Mouse (Mus musculus) liver, embryonic 16.5 days (tissue): ENCODE measurements around the gene Clstn1. TPM values are rescaled to one million over a fixed set of nuclear protein-coding genes. Genes with fewer than 3 reads are reported as not detected.
A peak's percentile ranks its signal among the peaks of the same experiment; 100 is the strongest.

ENCODE experiments used
- ATAC-seq: fragments of 200-750 bp; cut with Nextera tagmentation; 2 replicates; pipeline ENCODE4 v1.8.0; 2017; ENCODE audit warnings: low read depth, mild to moderate bottlenecking, moderate number of reproducible peaks, moderate library complexity
- H3K27ac ChIP-seq: fragments of 300-500 bp; sonication (generic); 2 replicates; pipeline ENCODE4 v1.5.1; 2014; ENCODE audit warnings: mild to moderate bottlenecking, low read length
- H3K27me3 ChIP-seq: fragments of 300-500 bp; sonication (generic); 2 replicates; pipeline ENCODE4 v1.6.1; 2014; ENCODE audit warnings: low read depth, low read length, mixed read lengths; ENCODE audit not compliant: control insufficient read depth, insufficient read depth
- H3K36me3 ChIP-seq: fragments of 300-500 bp; sonication (generic); 2 replicates; pipeline ENCODE4 v1.6.1; 2014; ENCODE audit warnings: mild to moderate bottlenecking; ENCODE audit not compliant: control insufficient read depth, insufficient read depth
- H3K4me1 ChIP-seq: fragments of 300-500 bp; sonication (generic); 2 replicates; pipeline ENCODE4 v1.6.1; 2014; ENCODE audit warnings: low read depth, low read length, mixed read lengths; ENCODE audit not compliant: control insufficient read depth
- H3K4me2 ChIP-seq: fragments of 300-500 bp; sonication (generic); 2 replicates; pipeline ENCODE4 v1.6.1; 2014; ENCODE audit warnings: low read depth, low read length, mixed read lengths
- H3K4me3 ChIP-seq: fragments of 300-500 bp; sonication (generic); 2 replicates; pipeline ENCODE4 v1.5.1; 2014; ENCODE audit warnings: low read depth, mild to moderate bottlenecking, low read length
- H3K9ac ChIP-seq: fragments of 300-500 bp; sonication (generic); 2 replicates; pipeline ENCODE4 v1.6.1; 2014; ENCODE audit warnings: low read depth, low read length
- H3K9me3 ChIP-seq: fragments of 300-500 bp; sonication (generic); replicated peaks from 2 replicates; pipeline ENCODE4 v1.6.1; 2016; ENCODE audit warnings: low read length; ENCODE audit not compliant: control insufficient read depth
- WGBS: fragments of 180-500 bp; shearing (Covaris S2); extraction: QIAGEN DNeasy Blood & Tissue Kit; methylation state at CpG from one replicate; pipeline ENCODE4 v1.1.7; 2014; ENCODE audit not compliant: insufficient replicate concordance; 5-methylcytosine and 5-hydroxymethylcytosine counted together
- polyA plus RNA-seq: library from polyadenylated mRNA; unstranded; fragments of >200 nt; fragmentation: Nextera tagmentation; extraction: Ambion mirVana; gene quantifications from 2 replicates; pipeline ENCODE4 v1.2.1, GENCODE M21; 2015

Gene Clstn1
- polyA plus RNA-seq, 1 experiment from 2014 or later: 1.1 TPM

DNA sequence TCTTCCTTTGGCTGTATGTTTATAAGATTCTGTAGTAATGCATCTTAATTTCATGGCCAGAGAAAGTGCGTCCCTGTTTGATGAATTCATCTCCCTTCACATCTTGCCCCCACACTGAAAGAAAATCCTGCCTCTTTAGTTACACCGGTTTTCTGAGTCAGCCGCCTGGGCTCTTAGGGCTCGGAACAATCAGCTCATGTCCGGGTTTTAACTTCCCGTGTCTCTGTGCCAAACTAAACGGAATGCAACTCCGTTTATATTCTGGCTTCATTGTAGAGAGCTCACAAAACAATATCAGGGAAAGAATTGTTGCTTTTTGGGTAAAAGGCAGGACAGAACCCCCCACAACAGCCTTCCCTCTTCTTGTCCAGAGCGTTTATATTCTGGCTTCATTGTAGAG is 42.5 kb downstream of the Clstn1 start:
- Histone ChIP-seq H3K27me3 (no peaks in the 10 kb centered on the region), H3K4me1 (peaks cover 4% of the 10 kb centered on the region; the same call in 1 of the 2 replicates), H3K4me2 (no peak overlapping the region), H3K27ac (no peak overlapping the region), H3K9me3 (no peaks in the 10 kb centered on the region), H3K9ac (no peak overlapping the region), H3K36me3 (no peaks in the 10 kb centered on the region), H3K4me3 (no peak overlapping the region)
- ATAC-seq: no peak
- 79% methylated on average over 9 of the region's 9 CpGs for WGBS

DNA sequence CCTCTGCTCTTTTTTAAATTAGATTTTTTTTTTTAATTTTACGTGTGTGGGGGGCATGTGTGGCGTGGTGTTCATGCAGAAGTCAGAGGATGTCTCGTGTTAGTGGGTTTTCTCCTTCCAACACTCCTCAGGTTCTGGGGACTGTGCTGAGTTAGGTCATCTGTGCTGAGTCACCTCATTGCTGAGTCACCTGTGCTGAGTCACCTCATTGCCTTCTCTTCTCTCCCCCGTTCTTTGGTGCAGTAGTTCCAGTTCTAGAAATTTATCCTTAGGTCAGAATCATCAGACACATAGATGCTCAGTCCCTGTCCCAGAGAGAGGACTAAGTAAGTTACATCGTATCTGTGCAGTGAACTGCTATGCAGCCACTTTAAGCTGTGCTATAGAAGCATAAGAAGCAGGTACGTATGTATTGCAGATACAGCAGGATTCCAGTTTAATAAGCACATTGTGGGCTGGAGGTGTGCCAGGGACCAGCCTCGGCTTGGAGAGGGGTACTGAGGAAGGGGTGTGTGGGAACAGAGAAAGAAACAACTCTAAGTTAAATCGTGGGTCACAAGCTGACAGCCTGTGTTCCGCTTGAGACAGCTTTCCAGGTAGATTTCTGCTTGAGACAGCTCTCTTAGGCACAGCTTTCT is 46.5 kb downstream of the Clstn1 start:
- Histone ChIP-seq H3K9ac (no peak overlapping the region), H3K27ac (peak overlapping the region; percentile 54; the same call in 1 of the 2 replicates)
- ATAC-seq: peak; percentile 87

DNA sequence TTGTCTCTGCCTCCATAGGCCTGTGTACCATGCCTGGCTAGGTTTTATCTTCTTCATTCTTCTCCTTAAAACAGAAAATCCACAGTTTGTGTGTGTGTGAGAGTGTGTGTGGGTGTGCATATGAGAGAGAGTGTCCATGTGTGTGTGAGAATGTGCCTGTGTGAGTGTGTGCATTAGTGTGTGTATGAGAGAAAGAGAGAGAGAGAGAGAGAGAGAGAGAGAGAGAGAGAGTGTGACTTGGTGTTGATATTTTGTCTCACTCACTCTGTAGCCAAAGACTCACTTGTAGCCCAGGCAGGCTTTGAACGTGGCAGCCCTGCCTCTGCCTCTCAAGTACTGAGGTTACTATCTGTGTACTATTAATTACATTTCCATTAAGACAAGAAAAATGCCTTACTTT is 47.9 kb downstream of the Clstn1 start:
- no peak for ATAC-seq
- peak overlapping the region; percentile 14; the same call in 1 of the 2 replicates for H3K27ac ChIP-seq
- WGBS: 28% methylated on average over 1 of the region's 1 CpGs

More for the DNA sequence above, 46.5 kb downstream of the Clstn1 start:
- Histone ChIP-seq H3K4me2 (no peak overlapping the region), H3K9me3 (no peaks in the 10 kb centered on the region), H3K27me3 (no peaks in the 10 kb centered on the region), H3K4me3 (no peak overlapping the region), H3K4me1 (peaks cover 4% of the 10 kb centered on the region; the same call in 1 of the 2 replicates), H3K36me3 (no peaks in the 10 kb centered on the region)
- 54% methylated on average over 9 of the region's 9 CpGs for WGBS

DNA sequence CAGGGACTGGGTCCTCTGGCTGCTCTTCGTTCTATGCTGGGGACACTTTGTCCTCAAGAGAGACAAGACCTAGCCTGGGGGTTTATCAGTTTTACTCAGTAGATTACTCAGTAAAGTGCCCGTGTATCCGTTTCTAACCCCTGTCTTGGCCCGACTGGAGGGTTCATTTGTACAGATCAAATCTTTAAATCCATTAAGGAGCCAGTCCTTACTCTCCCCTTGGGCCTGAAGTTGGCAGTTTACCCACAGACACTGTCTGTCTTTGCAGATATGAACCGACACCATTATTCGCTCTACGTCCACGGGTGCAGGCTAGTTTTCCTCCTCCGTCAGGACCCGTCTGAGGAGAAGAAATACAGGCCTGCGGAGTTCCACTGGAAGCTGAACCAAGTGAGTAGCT is 48.7 kb downstream of the Clstn1 start:
- H3K4me2 ChIP-seq: no peak overlapping the region
- no peaks in the 10 kb centered on the region for H3K27me3 ChIP-seq
- no peaks in the 10 kb centered on the region for H3K36me3 ChIP-seq
- no peak for ATAC-seq
- H3K4me3 ChIP-seq: no peak overlapping the region
- H3K9ac ChIP-seq: no peak overlapping the region
- no peaks in the 10 kb centered on the region for H3K9me3 ChIP-seq
- no peak overlapping the region for H3K27ac ChIP-seq
- H3K4me1 ChIP-seq: peaks cover 4% of the 10 kb centered on the region; the same call in 1 of the 2 replicates
- 39% methylated on average over 11 of the region's 11 CpGs for WGBS

More for the DNA sequence above, 47.9 kb downstream of the Clstn1 start:
- H3K27me3 ChIP-seq: no peaks in the 10 kb centered on the region
- no peak overlapping the region for H3K9ac ChIP-seq
- no peaks in the 10 kb centered on the region for H3K36me3 ChIP-seq
- peaks cover 4% of the 10 kb centered on the region; the same call in 1 of the 2 replicates for H3K4me1 ChIP-seq
- H3K4me3 ChIP-seq: no peak overlapping the region
- H3K4me2 ChIP-seq: no peak overlapping the region
- H3K9me3 ChIP-seq: no peaks in the 10 kb centered on the region

DNA sequence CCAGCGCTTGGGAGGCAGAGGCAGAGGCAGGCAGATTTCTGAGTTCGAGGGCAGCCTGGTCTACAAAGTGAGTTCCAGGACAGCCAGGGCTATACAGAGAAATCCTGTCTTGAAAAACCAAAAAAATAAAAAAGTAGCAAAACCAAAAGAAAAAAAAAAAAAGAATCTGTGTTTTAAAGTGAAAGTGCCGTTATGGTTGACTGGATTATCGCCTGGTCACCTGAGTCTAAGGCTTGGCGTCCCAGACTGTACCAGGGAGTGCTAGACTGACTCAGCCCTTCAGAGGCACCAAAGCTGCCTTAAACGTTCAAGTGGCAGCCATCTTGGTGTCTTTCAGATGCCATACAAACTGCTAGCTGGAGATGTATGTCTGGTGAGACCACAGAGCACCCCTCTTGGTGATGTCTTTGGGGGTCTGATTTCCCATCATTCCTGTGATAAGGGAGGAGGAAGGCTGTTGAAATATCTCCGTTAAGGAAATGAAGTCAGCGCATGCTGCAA is 49.7 kb downstream of the Clstn1 start:
- H3K27me3 ChIP-seq: no peaks in the 10 kb centered on the region
- 58% methylated on average over 8 of the region's 8 CpGs for WGBS
- no peak overlapping the region for H3K9ac ChIP-seq
- peaks cover 4% of the 10 kb centered on the region; the same call in 1 of the 2 replicates for H3K4me1 ChIP-seq
- no peaks in the 10 kb centered on the region for H3K36me3 ChIP-seq
- no peak for ATAC-seq
- H3K4me3 ChIP-seq: no peak overlapping the region
- no peaks in the 10 kb centered on the region for H3K9me3 ChIP-seq
- no peak overlapping the region for H3K27ac ChIP-seq
- no peak overlapping the region for H3K4me2 ChIP-seq

DNA sequence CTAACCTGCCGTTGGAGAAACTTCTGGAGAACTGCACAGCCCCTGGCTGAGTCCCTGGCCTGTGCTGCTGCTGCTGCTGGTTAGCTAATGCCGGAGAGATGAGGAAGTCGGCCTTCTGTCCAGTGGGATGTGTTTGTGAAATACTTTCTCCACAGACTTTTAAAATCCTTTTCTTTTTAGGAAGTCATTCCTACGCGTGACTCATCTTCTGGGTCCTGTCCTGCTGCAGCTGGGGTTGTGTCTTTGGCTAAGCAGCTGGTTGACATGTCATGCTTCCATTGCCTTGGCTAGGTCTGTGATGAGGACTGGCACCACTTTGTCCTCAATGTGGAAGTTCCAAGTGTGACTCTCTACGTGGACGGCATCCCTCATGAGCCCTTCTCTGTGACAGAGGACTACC is 51.7 kb downstream of the Clstn1 start:
- no peaks in the 10 kb centered on the region for H3K36me3 ChIP-seq
- 71% methylated on average over 7 of the region's 7 CpGs for WGBS

DNA sequence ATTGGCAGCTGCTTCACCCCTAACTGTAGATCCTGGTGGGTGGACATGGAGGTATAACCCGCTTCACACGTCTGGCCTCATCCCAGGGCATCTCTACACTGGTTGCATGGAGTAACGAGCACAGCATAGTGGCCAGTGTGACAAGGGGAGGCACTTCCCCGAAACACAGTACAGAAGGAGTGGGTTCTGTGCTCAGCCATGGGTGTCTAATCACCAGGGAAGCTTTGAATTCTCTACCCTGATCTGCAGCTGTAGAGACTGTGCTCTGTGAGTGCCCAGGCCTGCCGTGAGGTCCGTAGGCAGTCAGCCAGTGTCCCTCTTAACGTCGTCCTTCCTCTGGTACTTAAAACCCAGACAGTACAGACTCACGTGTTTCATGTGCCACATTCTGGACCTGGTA is 54.6 kb downstream of the Clstn1 start:
- H3K9me3 ChIP-seq: no peaks in the 10 kb centered on the region
- H3K27me3 ChIP-seq: no peaks in the 10 kb centered on the region
- ATAC-seq: no peak
- H3K4me3 ChIP-seq: no peak overlapping the region
- no peaks in the 10 kb centered on the region for H3K36me3 ChIP-seq
- 66% methylated on average over 9 of the region's 9 CpGs for WGBS
- H3K9ac ChIP-seq: no peak overlapping the region
- no peaks in the 10 kb centered on the region; the same call in 1 of the 2 replicates for H3K4me1 ChIP-seq
- H3K27ac ChIP-seq: no peak overlapping the region
- no peak overlapping the region for H3K4me2 ChIP-seq

More for the DNA sequence above, 51.7 kb downstream of the Clstn1 start:
- no peak overlapping the region for H3K9ac ChIP-seq
- H3K27ac ChIP-seq: no peak overlapping the region
- peaks cover 2% of the 10 kb centered on the region; the same call in 1 of the 2 replicates for H3K4me1 ChIP-seq
- ATAC-seq: no peak
- no peak overlapping the region for H3K4me2 ChIP-seq
- no peak overlapping the region for H3K4me3 ChIP-seq
- no peaks in the 10 kb centered on the region for H3K9me3 ChIP-seq
- H3K27me3 ChIP-seq: no peaks in the 10 kb centered on the region

DNA sequence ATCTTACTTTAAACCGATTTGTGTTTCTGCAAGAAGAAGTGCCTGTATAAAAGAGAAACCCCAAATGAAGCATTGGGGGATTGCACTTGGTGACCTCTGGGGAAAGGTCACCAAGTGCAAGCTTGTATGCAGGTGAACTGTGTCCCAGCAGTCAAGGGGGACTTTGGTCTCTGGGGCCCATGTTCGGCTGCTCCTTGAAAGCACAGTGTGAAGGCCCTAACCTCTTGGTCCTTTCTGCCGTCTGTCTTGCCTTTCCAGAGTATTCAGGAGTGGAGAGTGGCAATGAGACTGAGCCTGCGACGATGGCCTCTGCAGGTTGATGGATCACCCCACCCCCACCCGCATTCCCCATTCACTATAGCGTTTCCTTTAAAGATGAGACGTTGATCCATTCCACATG is 55.1 kb downstream of the Clstn1 start:
- no peaks in the 10 kb centered on the region for H3K9me3 ChIP-seq
- WGBS: 55% methylated on average over 8 of the region's 8 CpGs
- H3K9ac ChIP-seq: no peak overlapping the region
- H3K27me3 ChIP-seq: no peaks in the 10 kb centered on the region
- no peaks in the 10 kb centered on the region; the same call in 1 of the 2 replicates for H3K4me1 ChIP-seq
- ATAC-seq: no peak
- no peaks in the 10 kb centered on the region for H3K36me3 ChIP-seq
- no peak overlapping the region for H3K27ac ChIP-seq
- no peak overlapping the region for H3K4me2 ChIP-seq
- no peak overlapping the region for H3K4me3 ChIP-seq

DNA sequence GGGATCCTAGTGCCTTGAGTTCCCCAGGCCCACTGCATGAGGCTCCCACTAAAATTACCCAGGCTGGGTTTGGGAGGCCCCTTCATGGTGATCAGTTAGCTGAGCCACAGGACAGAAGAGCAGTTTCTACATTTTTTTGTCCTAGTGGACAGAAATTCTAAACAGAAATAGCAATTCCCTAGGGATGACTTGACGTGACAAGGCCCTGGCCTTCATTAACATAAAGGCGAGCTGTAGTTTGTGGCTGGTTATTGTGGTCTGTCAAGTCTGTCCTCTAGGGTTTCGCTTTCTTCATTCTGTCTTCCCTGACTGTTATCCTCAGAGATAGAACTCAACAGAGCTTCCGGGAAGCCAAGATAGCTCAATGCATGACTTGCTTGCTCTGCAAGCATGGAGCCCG is 55.7 kb downstream of the Clstn1 start:
- H3K36me3 ChIP-seq: no peaks in the 10 kb centered on the region
- no peak for ATAC-seq
- H3K27me3 ChIP-seq: no peaks in the 10 kb centered on the region
- H3K4me2 ChIP-seq: no peak overlapping the region
- no peak overlapping the region for H3K4me3 ChIP-seq
- no peak overlapping the region for H3K27ac ChIP-seq
- WGBS: 62% methylated on average over 5 of the region's 5 CpGs
- H3K9ac ChIP-seq: no peak overlapping the region
- no peaks in the 10 kb centered on the region for H3K9me3 ChIP-seq
- H3K4me1 ChIP-seq: no peaks in the 10 kb centered on the region; the same call in 1 of the 2 replicates
